Mouse (Mus musculus): Measurements from ENCODE around the gene Cryga.

GRCm38 (mm10) chr1:65096953-65097352 is 6.2 kb downstream of the Cryga start:
- TF ChIP-seq FLI1 (IDR thresholded peaks at IDR 0.05; ENCODE audit: low read length) (no peak), GATA1 (IDR thresholded peaks at IDR 0.05; ENCODE audit: borderline replicate concordance, low read length) (no peak)
